Mouse (Mus musculus) kidney, adult 11 months (tissue): ENCODE measurements around the gene Ano9.

Experiments used
- DNase-seq: peaks from one replicate; pipeline ENCODE4 v3.0.0; 2022

Ano9 gene

GRCm38 (mm10) chr7:141117636-141118035 lies at the start of gene Ano9:
TSS of gene Ano9 (minus strand) at chr7:141117806.
- peak; percentile 77 for DNase-seq

- DNase-seq = no peak
Observed at GRCm38 (mm10) chr7:141164850-141165249, 47.2 kb upstream of the Ano9 start.

- DNase-seq = no peak
Observed at GRCm38 (mm10) chr7:141164397-141164796, 46.8 kb upstream of the Ano9 start.

- DNase-seq = no peak
Observed at GRCm38 (mm10) chr7:141155362-141155761, 37.8 kb upstream of the Ano9 start.

- DNase-seq = no peak
Observed at GRCm38 (mm10) chr7:141148639-141149038, 31.0 kb upstream of the Ano9 start.

GRCm38 (mm10) chr7:141147044-141147443 lies 29.4 kb upstream of the Ano9 start:
- no peak for DNase-seq

GRCm38 (mm10) chr7:141146043-141146595 lies 28.5 kb upstream of the Ano9 start:
- no peak for DNase-seq

GRCm38 (mm10) chr7:141145403-141145802 lies 27.8 kb upstream of the Ano9 start:
- no peak for DNase-seq

GRCm38 (mm10) chr7:141144650-141145049 lies 27.0 kb upstream of the Ano9 start:
- no peak for DNase-seq

GRCm38 (mm10) chr7:141143861-141144260 lies 26.3 kb upstream of the Ano9 start:
- no peak for DNase-seq

- DNase-seq = no peak
Observed at GRCm38 (mm10) chr7:141143112-141143511, 25.5 kb upstream of the Ano9 start.

GRCm38 (mm10) chr7:141141326-141141725 lies 23.7 kb upstream of the Ano9 start:
- no peak for DNase-seq

- DNase-seq = no peak
Observed at GRCm38 (mm10) chr7:141131904-141132755, 14.5 kb upstream of the Ano9 start.

- peak; percentile 90 for DNase-seq
Observed at GRCm38 (mm10) chr7:141131024-141131820, 13.6 kb upstream of the Ano9 start.

GRCm38 (mm10) chr7:141123517-141123856 lies 5.9 kb upstream of the Ano9 start:
- DNase-seq = no peak

- peak; percentile 99 for DNase-seq
Observed at GRCm38 (mm10) chr7:141122689-141123516, 5.3 kb upstream of the Ano9 start.

GRCm38 (mm10) chr7:141122245-141122644 lies 4.6 kb upstream of the Ano9 start, which contains the start of gene Ptdss2:
TSS of gene Ptdss2 (plus strand) at chr7:141122382.
- DNase-seq = peak; percentile 75

GRCm38 (mm10) chr7:141121051-141121531 lies 3.5 kb upstream of the Ano9 start:
- peak; percentile 96 for DNase-seq

- no peak for DNase-seq
Observed at GRCm38 (mm10) chr7:141120605-141121004, 3.0 kb upstream of the Ano9 start.

GRCm38 (mm10) chr7:141119487-141119886 lies 1.9 kb upstream of the Ano9 start:
- DNase-seq = no peak

- DNase-seq = no peak
Observed at GRCm38 (mm10) chr7:141115874-141116273, 1.7 kb downstream of the Ano9 start.

- DNase-seq = no peak
Observed at GRCm38 (mm10) chr7:141103161-141103560, 14.4 kb downstream of the Ano9 start.
